Mouse (Mus musculus): ENCODE results near the gene Mrpl43. TPM values are rescaled to one million over a fixed set of nuclear protein-coding genes. Genes with fewer than 3 reads are reported as not detected.
A peak's percentile ranks its signal among the peaks of the same experiment; 100 is the strongest.

Mrpl43 gene
- total RNA-seq, 2 experiments from 2014 or later = 50.0 to 58.3 TPM

DNA sequence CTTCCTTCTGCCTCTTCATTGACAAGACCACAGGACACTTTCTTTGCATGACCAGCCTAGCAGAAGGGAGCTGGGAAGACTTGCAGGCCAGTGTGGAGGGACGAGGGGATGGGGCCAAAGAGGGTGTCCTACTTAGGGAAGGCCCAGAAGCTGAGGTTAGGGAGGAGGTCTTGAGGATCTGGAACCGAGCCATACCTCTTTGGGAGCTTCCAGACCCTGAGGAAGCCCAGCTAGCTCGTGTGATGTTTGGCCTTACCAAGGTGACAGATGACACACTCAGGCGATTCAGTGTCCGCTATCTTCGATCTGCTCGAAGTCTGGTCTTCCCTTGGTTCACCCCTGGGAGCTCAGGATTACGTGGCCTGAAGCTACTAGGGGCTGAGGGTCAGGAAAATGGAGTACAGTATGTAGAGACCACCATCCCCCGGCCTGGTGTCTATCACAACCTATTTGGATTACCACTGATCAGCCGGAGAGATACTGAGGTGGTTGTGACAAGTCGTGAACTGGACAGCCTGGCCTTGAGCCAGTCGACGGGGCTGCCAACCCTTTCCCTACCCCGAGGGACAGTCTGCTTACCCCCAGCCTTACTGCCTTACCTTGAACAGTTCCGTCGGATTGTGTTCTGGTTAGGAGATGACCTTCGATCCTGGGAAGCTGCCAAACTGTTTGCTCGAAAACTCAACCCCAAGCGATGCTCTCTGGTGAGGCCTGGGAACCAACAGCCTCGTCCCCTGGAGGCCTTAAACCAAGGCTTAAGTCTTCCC lies 1.4 kb upstream of the Mrpl43 start:
- DNase-seq = peak; percentile 83

DNA sequence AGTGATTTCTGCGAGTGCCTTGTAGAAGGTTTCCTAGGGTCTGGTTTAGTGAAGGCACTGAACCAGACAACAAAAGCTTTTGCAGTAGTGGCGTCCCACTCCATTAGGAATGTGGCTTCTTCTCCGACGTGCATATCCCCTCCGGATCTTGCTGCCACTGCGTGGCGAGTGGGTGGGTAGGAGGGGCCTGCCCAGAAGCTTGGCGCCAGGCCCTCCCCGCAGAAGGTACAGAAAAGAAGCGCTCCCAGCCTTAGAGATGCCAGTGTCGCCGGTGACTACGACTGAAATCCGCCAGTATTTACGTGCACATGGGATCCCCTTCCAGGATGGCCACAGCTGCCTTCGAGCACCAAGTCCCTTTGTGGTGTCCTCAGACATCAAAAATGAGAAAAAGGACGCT lies 779 bp upstream of the Mrpl43 start:
- DNase-seq = no peak

GRCm38 (mm10) chr19:45005444-45005843 lies 798 bp downstream of the Mrpl43 start, which contains the start of gene Twnk:
Twnk (plus strand) TSS chr19:45005663.
- peak; percentile 77 for DNase-seq

DNA sequence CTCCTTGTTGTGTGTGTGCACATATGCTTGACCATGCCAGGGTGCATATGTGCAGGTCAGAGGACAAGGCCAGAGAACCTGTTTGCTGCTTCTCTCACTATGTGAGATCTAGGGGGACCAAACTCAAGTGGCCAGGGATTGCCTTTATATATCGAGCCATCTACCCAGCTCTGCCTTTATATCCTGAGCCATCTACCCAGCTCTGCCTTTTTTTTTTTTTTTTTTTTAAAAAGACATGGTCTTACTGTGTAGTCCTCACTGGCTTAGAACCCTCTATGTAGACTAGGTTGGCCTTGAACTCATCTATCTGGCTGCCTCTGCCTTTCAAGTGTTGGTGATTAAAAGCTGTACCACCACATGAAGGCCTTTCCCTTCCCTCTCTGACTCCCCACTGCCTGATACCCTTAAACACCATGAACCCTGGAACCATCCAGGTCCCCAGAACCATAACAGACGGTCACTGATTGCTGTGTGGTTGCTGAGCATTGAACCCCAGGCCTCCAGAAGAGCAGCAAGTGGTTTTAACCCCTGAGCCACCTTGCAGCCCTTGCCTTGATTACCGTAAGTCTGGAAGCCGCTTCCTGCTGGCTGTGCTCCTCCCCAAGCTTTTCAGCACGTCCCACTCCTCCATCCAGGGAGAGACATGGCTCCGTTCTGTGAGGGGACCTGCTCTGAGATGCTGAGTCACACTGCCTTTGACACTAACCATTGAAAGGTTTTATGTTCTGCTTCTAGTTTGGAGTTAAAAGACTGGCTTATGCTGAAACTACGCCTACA lies 2.3 kb downstream of the Mrpl43 start:
- no peak for DNase-seq

- no peak for DNase-seq
These were observed 3.9 kb downstream of the Mrpl43 start for GRCm38 (mm10) chr19:45002301-45002700.

- DNase-seq = no peak
These were observed 6.6 kb downstream of the Mrpl43 start for GRCm38 (mm10) chr19:44999647-45000046.

GRCm38 (mm10) chr19:44997786-44998185 lies 8.5 kb downstream of the Mrpl43 start:
- DNase-seq = no peak

DNA sequence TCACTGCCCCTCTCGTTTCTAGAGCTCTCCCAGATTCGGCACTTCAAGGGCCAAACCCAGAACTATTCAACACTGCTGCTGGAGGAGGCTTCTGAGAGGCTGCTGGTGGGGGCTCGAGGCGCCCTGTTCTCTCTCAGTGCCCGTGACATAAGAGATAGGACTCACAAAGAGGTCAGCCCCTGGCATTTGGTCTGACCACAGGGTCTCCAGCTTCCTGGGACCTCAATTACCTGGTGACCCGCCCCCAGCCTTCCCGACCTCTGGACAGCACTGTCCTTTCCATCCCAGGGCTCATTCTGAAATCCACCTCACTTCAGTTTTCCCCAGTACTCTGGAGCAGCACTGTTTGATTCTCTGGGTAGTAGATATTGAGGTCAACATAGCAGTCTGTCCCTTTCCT lies 13.5 kb downstream of the Mrpl43 start:
- DNase-seq = no peak

GRCm38 (mm10) chr19:44992246-44992645 lies 14.0 kb downstream of the Mrpl43 start:
- no peak for DNase-seq

- no peak for DNase-seq
These were observed 15.2 kb downstream of the Mrpl43 start for GRCm38 (mm10) chr19:44991031-44991430.

GRCm38 (mm10) chr19:44989567-44990495 lies 16.4 kb downstream of the Mrpl43 start:
- peak; percentile 42 for DNase-seq

DNA sequence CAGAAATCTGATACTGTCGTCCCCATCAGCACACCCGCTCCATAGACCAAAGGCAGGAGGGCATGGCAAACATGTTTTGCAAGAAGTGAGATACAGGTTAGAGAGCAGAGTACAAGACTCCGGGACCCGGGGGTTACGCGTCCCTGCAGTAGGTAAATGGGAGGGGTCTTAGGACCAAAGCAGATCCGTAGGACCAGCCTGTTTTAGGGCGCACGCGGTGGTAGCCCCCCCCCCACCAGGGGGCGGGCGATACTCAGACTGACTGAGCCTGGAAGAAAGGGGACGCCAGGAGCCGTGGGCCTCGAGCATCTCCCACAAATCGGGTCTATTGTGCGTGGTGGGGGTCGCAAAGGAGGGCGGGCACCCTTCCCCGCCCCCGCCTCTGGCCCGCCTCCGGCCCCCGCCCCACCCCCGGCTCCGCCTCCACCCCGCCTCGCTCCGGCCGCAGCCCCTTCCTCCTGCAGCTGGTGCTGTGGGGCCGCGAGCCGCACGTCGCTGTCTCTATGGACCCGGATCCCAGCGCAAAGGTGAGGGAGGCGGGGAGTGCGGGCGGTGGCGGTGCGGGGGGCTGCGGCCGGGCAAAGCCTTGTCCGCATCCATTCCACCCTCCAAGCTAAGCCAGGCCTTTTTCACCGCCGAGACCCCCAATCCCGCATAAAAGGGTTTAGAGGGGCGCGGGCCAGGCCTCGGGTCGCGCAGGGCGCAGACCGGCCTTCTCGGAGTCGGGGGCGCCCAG lies 17.2 kb downstream of the Mrpl43 start, which contains the start of gene Sema4g:
Gene Sema4g (plus strand): TSS at position 271 of the 736 bp plus-strand sequence.
- peak; percentile 62 for DNase-seq

DNA sequence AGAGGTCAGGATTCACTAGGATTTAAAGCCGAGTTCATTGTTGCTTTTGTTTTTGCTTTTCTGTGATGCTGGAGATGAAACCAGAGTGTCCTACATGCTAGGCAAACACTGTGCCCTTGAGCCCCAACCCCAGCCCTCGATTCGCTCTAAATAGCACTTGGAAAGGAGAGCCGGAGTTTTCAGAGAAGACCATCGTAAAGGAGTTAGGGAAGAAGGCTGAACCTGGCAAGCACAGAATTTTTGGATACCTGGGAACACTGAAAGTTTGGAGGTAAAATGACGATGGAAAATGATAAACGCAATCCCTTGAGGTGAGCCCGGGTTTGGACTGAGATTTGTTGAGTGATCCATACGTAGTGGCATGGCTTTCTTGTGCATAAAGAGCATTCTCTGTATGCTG lies 17.9 kb downstream of the Mrpl43 start:
- no peak for DNase-seq

GRCm38 (mm10) chr19:44987851-44988250 lies 18.4 kb downstream of the Mrpl43 start:
- DNase-seq = no peak

DNA sequence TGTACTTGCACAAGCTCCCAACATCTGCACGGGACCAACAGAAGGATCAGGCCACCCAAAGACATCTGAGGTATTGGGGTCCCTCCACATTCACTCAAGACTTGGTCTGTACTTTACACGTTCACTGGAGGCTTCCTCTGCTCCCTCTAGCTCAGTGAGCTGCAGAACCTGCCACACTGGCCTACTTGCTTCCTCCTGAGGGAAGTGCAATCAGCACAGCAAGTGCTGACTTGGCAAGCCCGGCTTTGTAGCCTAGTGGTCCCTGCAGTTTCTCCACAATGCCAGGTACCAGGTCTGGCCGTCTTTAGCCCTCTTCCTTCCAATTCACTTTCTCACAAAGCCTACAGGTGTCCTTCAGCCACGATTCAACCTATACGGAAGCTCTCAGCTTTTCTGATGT lies 19.2 kb downstream of the Mrpl43 start:
- no peak for DNase-seq

DNA sequence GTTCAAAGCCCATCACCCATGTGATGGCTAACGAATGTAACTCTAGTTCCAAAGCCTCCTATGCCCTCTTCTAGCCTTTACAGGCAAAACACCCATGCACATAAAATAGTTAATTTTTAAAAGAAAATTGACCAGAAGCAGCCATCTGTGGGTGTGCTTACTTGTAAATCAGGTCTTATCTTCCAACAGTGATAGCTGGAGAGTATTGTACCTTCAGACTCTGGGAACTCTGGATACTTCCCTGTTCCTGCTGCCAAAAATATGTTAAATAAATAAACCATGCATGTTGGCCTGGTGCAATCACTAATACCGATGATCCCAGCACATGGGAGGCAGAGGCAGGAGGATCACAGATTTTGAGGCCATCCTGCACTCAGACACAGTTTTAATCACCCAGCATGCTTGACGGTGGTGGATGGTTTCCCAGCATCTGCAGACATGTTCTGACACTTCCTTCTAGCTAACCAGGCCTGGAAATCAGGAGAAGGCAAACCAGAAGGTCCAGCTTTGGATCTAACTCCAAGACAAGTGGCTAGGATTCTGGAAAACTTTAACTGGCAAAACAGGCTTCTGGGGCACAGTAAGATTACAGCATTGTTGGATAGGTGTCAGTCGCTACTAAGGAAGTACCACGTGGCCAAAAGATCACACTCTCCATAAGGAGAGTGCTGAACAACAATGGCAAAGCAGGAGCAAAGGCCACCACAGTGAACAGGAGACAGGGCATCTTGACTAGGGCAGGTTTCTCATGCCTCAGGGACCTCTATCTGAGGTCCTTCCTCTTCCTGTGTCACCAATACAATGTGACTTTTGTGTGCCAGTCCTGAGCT lies 20.9 kb downstream of the Mrpl43 start:
- no peak for DNase-seq

- no peak for DNase-seq
These were observed 21.8 kb downstream of the Mrpl43 start for GRCm38 (mm10) chr19:44984420-44984819.

DNA sequence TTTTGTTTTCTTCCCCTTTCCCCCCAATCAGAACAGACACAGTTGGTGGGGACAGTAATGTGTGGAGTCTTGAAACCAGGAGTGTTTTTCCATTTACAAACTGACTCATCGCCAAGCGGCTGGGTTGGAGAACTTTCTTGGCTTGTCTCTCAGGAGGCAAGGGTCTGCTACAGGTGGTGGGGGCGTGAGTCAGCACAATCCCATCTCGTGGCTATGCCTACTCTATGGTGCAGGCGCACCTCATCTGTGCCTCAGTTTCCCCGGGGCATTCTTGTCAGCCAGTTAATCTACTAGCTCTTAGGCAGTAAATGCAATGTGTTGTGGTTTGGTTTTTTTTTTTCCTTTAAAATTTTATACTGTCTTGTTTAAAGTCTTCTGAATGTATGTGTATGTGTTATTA lies 22.9 kb downstream of the Mrpl43 start:
- no peak for DNase-seq

GRCm38 (mm10) chr19:44982477-44983115 lies 23.6 kb downstream of the Mrpl43 start:
- no peak for DNase-seq

DNA sequence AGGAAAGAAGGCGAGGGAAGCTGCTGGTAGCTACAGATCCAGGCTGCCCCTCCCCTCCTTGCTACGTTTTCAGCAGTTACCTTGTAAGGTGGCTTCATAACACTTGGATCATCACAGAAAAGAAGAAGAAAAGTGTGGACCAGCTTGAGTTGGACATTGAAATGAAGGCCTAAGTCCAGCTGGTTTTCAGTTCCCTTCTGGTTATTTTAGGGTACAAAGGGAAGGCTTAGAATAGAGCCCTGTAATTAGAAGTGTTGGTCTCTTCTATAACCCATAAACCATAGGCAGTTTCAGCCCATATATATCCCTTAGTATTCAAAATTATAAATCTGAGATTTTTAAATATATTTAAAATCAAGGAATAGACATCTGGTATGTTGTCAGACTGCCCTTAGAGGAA lies 25.5 kb downstream of the Mrpl43 start:
- no peak for DNase-seq
